Mouse (Mus musculus) cortical plate, adult 2 months (tissue): ENCODE results near the gene Tnpo3.

Source experiments
- CTCF ChIP-seq: fragments of 200-500 bp; IDR thresholded peaks from 2 replicates; pipeline ENCODE4 v1.5.1; 2011; ENCODE audit warnings: mild to moderate bottlenecking, control low read depth, low read length; ENCODE audit not compliant: insufficient read depth; ENCODE audit errors: extremely low read depth
- POLR2A ChIP-seq: fragments of 200-500 bp; IDR thresholded peaks from 2 replicates; pipeline ENCODE4 v1.6.1; 2011; ENCODE audit warnings: mild to moderate bottlenecking, low read length, control low read depth; ENCODE audit not compliant: insufficient read depth; ENCODE audit errors: extremely low read depth

DNA sequence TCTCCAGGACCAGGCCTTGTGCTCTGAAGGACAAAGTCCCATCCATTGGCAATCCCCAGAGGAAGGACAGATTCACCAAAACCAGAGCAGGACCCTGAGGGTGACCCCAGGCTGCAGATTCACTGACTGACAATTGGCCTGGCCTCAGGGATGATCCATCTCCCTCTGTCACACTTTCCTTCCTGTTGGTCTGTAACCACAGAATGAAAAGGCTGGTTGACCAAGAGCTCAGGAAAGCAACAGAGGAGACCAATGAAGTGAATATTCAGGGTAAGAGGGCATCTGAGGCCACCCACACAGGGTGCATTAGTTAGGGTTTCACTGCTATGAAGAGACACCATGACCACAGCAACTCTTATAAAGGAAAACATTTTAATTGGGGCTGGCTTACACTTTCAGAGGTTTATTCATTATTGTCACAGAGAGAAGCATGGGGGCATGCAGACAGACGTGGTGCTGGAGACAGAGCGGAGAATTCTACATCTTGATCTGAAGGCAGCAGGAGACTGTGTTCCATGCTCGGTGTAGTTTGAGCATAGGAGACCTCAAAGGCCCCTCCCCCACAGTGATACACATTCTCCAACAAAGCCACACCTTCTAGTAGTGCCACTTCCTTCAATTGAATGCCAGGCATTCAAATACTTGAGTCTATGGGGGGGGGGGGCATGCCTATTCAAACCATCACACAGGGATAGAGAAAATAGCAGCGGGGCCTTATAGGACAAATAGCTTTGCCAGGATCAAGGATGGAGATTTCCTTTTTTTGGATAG is 26.8 kb upstream of the Tnpo3 start:
- TF ChIP-seq CTCF (no peak), POLR2A (no peak)
